Mouse (Mus musculus): ENCODE data around the gene Gm6685. TPM values are rescaled to one million over a fixed set of nuclear protein-coding genes. Genes with fewer than 3 reads are reported as not detected.
A peak's percentile ranks its signal among the peaks of the same experiment; 100 is the strongest.
"Not testable (repeated sequence)": the region's sequence is repeated elsewhere in the genome, so short reads cannot be mapped to it uniquely, and the experiment has no call there.

Gene Gm6685
- polyA plus RNA-seq (2015; fragmentation: Nextera tagmentation; extraction: Ambion mirVana), result not detected in 2 replicates

DNA sequence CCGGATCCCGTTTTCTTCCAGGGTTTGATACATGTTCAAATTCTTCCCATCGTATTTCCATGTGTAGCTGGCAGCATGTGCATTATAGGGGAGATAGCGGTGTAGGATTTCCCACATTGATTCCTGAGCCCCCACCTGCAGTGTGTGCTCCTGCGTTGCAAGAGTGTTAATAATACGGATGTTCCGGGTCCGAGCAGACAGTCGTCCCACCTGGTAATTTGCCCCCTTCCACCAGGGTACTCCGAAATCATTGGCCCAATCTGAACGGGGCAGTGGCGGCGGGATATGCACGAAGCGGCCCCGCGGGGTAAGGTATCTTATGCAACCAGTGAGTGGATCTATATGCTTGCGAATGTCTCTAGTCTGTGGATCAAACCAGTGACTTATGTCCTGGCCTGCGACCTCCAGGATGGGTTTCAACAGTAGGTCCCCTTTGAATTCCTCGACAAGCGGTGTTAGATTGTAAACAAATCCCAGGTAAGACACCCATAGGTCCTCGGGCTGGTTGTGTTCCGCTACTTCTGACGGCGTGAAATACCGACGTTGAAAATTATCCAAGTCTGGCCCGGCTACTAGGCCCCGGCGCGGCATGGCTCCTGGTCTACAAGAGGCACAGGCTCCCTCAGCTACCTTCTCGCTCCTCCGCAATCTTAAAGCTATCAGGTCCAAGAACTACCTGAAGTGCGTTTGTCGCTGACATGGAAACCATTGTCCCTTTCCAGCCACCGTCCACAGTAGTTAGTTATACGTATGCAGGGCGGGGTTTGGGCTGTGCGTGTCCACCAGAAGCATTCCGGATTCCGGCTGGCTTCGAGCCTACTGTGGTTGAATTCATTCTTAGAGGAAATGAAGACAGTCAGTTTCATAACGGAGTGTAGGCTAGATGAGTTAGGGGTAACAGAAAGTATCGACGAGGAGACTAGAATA, at the start of gene Gm6685:
TSS of gene Gm6685 (minus strand) at position 644 of the 927 bp plus-strand sequence.
- H3K4me3 ChIP-seq (ENCODE audit: low read depth, low read length), result not testable (repeated sequence)

GRCm38 (mm10) chr11:28375891-28376290, 36.2 kb upstream of the Gm6685 start:
- TF ChIP-seq CTCF (IDR thresholded peaks at IDR 0.05; ENCODE audit: low read depth), result no peak
- no peak for TF ChIP-seq EP300 (optimal IDR thresholded peaks at IDR 0.05)
- Histone ChIP-seq H3K27me3 (ENCODE audit: control insufficient read depth, insufficient read depth, low read length) (no peaks in the 10 kb centered on the region), H3K36me3 (ENCODE audit: control insufficient read depth, insufficient read depth, low read length) (no peaks in the 10 kb centered on the region), H3K4me1 (replicated peaks; ENCODE audit: control insufficient read depth, insufficient read depth) (no peaks in the 10 kb centered on the region), H3K4me2 (replicated peaks; ENCODE audit: low read depth) (no peak overlapping the region), H3K4me3 (ENCODE audit: low read depth, low read length) (no peak overlapping the region), H3K27ac (replicated peaks) (no peak overlapping the region), H3K9ac (ENCODE audit: low read length) (no peak overlapping the region), H3K9me3 (ENCODE audit: control insufficient read depth, low read length) (no peaks in the 10 kb centered on the region)
- no peak for DNase-seq (ENCODE audit: low spot score)
- no peak for ATAC-seq (ENCODE audit: low FRiP score, low TSS enrichment)

More for the DNA sequence above, at the start of gene Gm6685:
- H3K9ac ChIP-seq (ENCODE audit: low read length); DNase-seq (ENCODE audit: low spot score); H3K27me3 ChIP-seq (ENCODE audit: control insufficient read depth, insufficient read depth, low read length); ATAC-seq (ENCODE audit: low FRiP score, low TSS enrichment); H3K36me3 ChIP-seq (ENCODE audit: control insufficient read depth, insufficient read depth, low read length); H3K27ac ChIP-seq (replicated peaks); H3K4me1 ChIP-seq (replicated peaks; ENCODE audit: control insufficient read depth, insufficient read depth); H3K9me3 ChIP-seq (ENCODE audit: control insufficient read depth, low read length); H3K4me2 ChIP-seq (replicated peaks; ENCODE audit: low read depth): not testable (repeated sequence)
- WGBS, result 91% methylated on average over 43 of the region's 45 CpGs

GRCm38 (mm10) chr11:28374636-28375035, 35.0 kb upstream of the Gm6685 start:
- TF ChIP-seq CTCF (IDR thresholded peaks at IDR 0.05; ENCODE audit: low read depth) (no peak), EP300 (optimal IDR thresholded peaks at IDR 0.05) (no peak)
- Histone ChIP-seq H3K4me3 (ENCODE audit: low read depth, low read length) (no peak overlapping the region), H3K36me3 (ENCODE audit: control insufficient read depth, insufficient read depth, low read length) (no peaks in the 10 kb centered on the region), H3K4me1 (replicated peaks; ENCODE audit: control insufficient read depth, insufficient read depth) (no peaks in the 10 kb centered on the region), H3K4me2 (replicated peaks; ENCODE audit: low read depth) (no peak overlapping the region), H3K9ac (ENCODE audit: low read length) (no peak overlapping the region), H3K9me3 (ENCODE audit: control insufficient read depth, low read length) (no peaks in the 10 kb centered on the region), H3K27me3 (ENCODE audit: control insufficient read depth, insufficient read depth, low read length) (no peaks in the 10 kb centered on the region), H3K27ac (replicated peaks) (no peak overlapping the region)
- ATAC-seq (ENCODE audit: low FRiP score, low TSS enrichment) (no peak), DNase-seq (ENCODE audit: low spot score) (no peak)

DNA sequence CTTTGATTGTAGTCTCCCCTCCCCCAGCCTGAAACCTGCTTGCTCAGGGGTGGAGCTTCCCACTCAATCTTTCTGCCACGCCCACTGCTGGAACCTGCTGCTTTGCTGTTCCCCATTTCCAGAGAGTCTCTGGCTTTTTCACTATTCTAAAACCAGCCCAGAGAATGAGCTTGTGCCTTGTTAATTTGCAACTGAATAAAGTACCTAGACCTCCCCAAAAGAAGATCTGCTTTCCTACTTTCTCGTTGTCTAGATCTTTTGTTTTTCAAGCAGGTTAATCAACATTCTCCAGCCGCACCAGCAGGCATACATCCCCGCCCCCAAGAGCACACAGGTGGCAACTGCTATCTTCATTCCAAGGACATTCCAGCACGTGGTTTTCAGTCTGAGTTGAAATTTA, 31.7 kb upstream of the Gm6685 start:
- not testable (repeated sequence) for H3K36me3 ChIP-seq (ENCODE audit: control insufficient read depth, insufficient read depth, low read length); ATAC-seq (ENCODE audit: low FRiP score, low TSS enrichment); H3K4me1 ChIP-seq (replicated peaks; ENCODE audit: control insufficient read depth, insufficient read depth); DNase-seq (ENCODE audit: low spot score); H3K4me2 ChIP-seq (replicated peaks; ENCODE audit: low read depth); H3K9me3 ChIP-seq (ENCODE audit: control insufficient read depth, low read length); H3K27me3 ChIP-seq (ENCODE audit: control insufficient read depth, insufficient read depth, low read length); H3K4me3 ChIP-seq (ENCODE audit: low read depth, low read length); H3K9ac ChIP-seq (ENCODE audit: low read length); H3K27ac ChIP-seq (replicated peaks)
- WGBS, result 50% methylated on average over 5 of the region's 5 CpGs

- WGBS, result 45% methylated on average over 2 of the region's 2 CpGs
- no peak overlapping the region for H3K27ac ChIP-seq (replicated peaks)
- DNase-seq (ENCODE audit: low spot score) (no peak), ATAC-seq (ENCODE audit: low FRiP score, low TSS enrichment) (no peak)
- no peaks in the 10 kb centered on the region for H3K36me3 ChIP-seq (ENCODE audit: control insufficient read depth, insufficient read depth, low read length)
- TF ChIP-seq EP300 (optimal IDR thresholded peaks at IDR 0.05), result no peak
- no peak for TF ChIP-seq CTCF (IDR thresholded peaks at IDR 0.05; ENCODE audit: low read depth)
- H3K9ac ChIP-seq (ENCODE audit: low read length), result no peak overlapping the region
- no peak overlapping the region; the same call in 1 of the 2 replicates for H3K4me3 ChIP-seq (ENCODE audit: low read depth, low read length)
- no peaks in the 10 kb centered on the region for H3K4me1 ChIP-seq (replicated peaks; ENCODE audit: control insufficient read depth, insufficient read depth)
- H3K27me3 ChIP-seq (ENCODE audit: control insufficient read depth, insufficient read depth, low read length), result no peaks in the 10 kb centered on the region
- H3K4me2 ChIP-seq (replicated peaks; ENCODE audit: low read depth), result peak overlapping the region; percentile 55; the same call in 1 of the 2 replicates
- no peaks in the 10 kb centered on the region for H3K9me3 ChIP-seq (ENCODE audit: control insufficient read depth, low read length)
Observed at GRCm38 (mm10) chr11:28365929-28366244, 26.2 kb upstream of the Gm6685 start.

- peak overlapping the region; percentile 24 for H3K4me3 ChIP-seq (ENCODE audit: low read depth, low read length)
- H3K27me3 ChIP-seq (ENCODE audit: control insufficient read depth, insufficient read depth, low read length), result no peaks in the 10 kb centered on the region
- ATAC-seq (ENCODE audit: low FRiP score, low TSS enrichment), result peak; percentile 71
- DNase-seq (ENCODE audit: low spot score), result peak; percentile 57
- H3K4me2 ChIP-seq (replicated peaks; ENCODE audit: low read depth), result peak overlapping the region; percentile 55
- TF ChIP-seq EP300 (optimal IDR thresholded peaks at IDR 0.05) (no peak), CTCF (IDR thresholded peaks at IDR 0.05; ENCODE audit: low read depth) (no peak)
- no peaks in the 10 kb centered on the region for H3K9me3 ChIP-seq (ENCODE audit: control insufficient read depth, low read length)
- 11% methylated on average over 26 of the region's 26 CpGs for WGBS
- H3K27ac ChIP-seq (replicated peaks), result no peak overlapping the region
- no peaks in the 10 kb centered on the region for H3K4me1 ChIP-seq (replicated peaks; ENCODE audit: control insufficient read depth, insufficient read depth)
- peak overlapping the region; percentile 47; the same call in 1 of the 2 replicates for H3K9ac ChIP-seq (ENCODE audit: low read length)
- H3K36me3 ChIP-seq (ENCODE audit: control insufficient read depth, insufficient read depth, low read length), result no peaks in the 10 kb centered on the region
Observed at GRCm38 (mm10) chr11:28365209-28365928, 25.7 kb upstream of the Gm6685 start.
